Mouse (Mus musculus) forebrain, postnatal 0 days (tissue): ENCODE measurements around the gene Cyp4a32. TPM values are rescaled to one million over a fixed set of nuclear protein-coding genes. Genes with fewer than 3 reads are reported as not detected.

Source experiments
- ATAC-seq: fragments of 200-750 bp; cut with Nextera tagmentation; 2 replicates; pipeline ENCODE4 v1.8.0; 2017; ENCODE audit warnings: mild to moderate bottlenecking, moderate library complexity
- DNase-seq: peaks from one replicate; pipeline ENCODE4 v3.0.0-alpha.2; 2015
- H3K27ac ChIP-seq: fragments of 300-500 bp; sonication (generic); 2 replicates; pipeline ENCODE4 v1.5.1; 2014; ENCODE audit warnings: low read depth, mild to moderate bottlenecking, antibody characterized with exemption, low read length, moderate library complexity, mixed read lengths
- H3K27me3 ChIP-seq: fragments of 300-500 bp; sonication (generic); 2 replicates; pipeline ENCODE4 v1.6.1; 2014; ENCODE audit warnings: mild to moderate bottlenecking, low read length, mixed read lengths; ENCODE audit not compliant: insufficient read depth
- H3K36me3 ChIP-seq: fragments of 300-500 bp; sonication (generic); 2 replicates; pipeline ENCODE4 v1.6.1; 2014; ENCODE audit warnings: mild to moderate bottlenecking, moderate library complexity; ENCODE audit not compliant: insufficient read depth
- H3K4me1 ChIP-seq: fragments of 300-500 bp; sonication (generic); 2 replicates; pipeline ENCODE4 v1.6.1; 2014; ENCODE audit warnings: antibody characterized with exemption; ENCODE audit not compliant: insufficient read depth
- H3K4me2 ChIP-seq: fragments of 300-500 bp; sonication (generic); 2 replicates; pipeline ENCODE4 v1.6.1; 2014; ENCODE audit warnings: low read depth, mild to moderate bottlenecking, moderate library complexity
- H3K4me3 ChIP-seq: fragments of 300-500 bp; sonication (generic); 2 replicates; pipeline ENCODE4 v1.5.1; 2014; ENCODE audit warnings: low read depth, low read length, mixed read lengths
- H3K9ac ChIP-seq: fragments of 300-500 bp; sonication (generic); 2 replicates; pipeline ENCODE4 v1.6.1; 2014; ENCODE audit warnings: mild to moderate bottlenecking
- H3K9me3 ChIP-seq: fragments of 300-500 bp; sonication (generic); 2 replicates; pipeline ENCODE4 v1.6.1; 2016; ENCODE audit warnings: low read length
- CTCF ChIP-seq: sonication (generic); IDR thresholded peaks from 2 replicates; pipeline ENCODE4 v1.5.1; 2016; ENCODE audit warnings: antibody characterized with exemption, control low read depth, low read depth
- WGBS: fragments of 180-500 bp; shearing (Covaris S2); extraction: QIAGEN DNeasy Blood & Tissue Kit; methylation state at CpG from one replicate; pipeline ENCODE4 v1.1.7; 2014; 5-methylcytosine and 5-hydroxymethylcytosine counted together
- polyA plus RNA-seq: library from polyadenylated mRNA; unstranded; fragments of >200 nt; fragmentation: Nextera tagmentation; extraction: Ambion mirVana; gene quantifications from 2 replicates; pipeline ENCODE4 v1.2.1, GENCODE M21; 2015
- total RNA-seq: library from RNA; depleted of rRNA; stranded (reverse); fragments of >200 nt; gene quantifications from 2 replicates; pipeline ENCODE4 v1.2.3, GENCODE M21; 2014; rRNA removed

Gene Cyp4a32
- total and polyA plus RNA-seq, 2 experiments from 2014 or later = not detected

- H3K4me2 ChIP-seq = peak overlapping the region; percentile 92
- ATAC-seq = peak; percentile 91
- H3K27me3 ChIP-seq = no peaks in the 10 kb centered on the region
- no peaks in the 10 kb centered on the region for H3K36me3 ChIP-seq
- peak overlapping the region; percentile 48 for H3K4me3 ChIP-seq
- DNase-seq = peak; percentile 49
- H3K4me1 ChIP-seq = no peaks in the 10 kb centered on the region
- no peak overlapping the region for H3K27ac ChIP-seq
- 0 out of 2 replicates have a peak, but pooled peaks cover 4% of the 10 kb centered on the region for H3K9me3 ChIP-seq
- WGBS = 5% methylated on average over 33 of the region's 34 CpGs
- H3K9ac ChIP-seq = peak overlapping the region; percentile 69
- no peak for TF ChIP-seq CTCF
These were observed 56.5 kb downstream of the Cyp4a32 start for GRCm38 (mm10) chr4:115657104-115657866.

GRCm38 (mm10) chr4:115657867-115658249, 57.1 kb downstream of the Cyp4a32 start:
- H3K4me2 ChIP-seq = peak overlapping the region; percentile 92
- H3K9ac ChIP-seq = 0 out of 2 replicates have a peak overlapping the region, but pooled peaks have one; percentile 69
- no peaks in the 10 kb centered on the region for H3K4me1 ChIP-seq
- no peaks in the 10 kb centered on the region for H3K27me3 ChIP-seq
- DNase-seq (no peak), ATAC-seq (no peak)
- H3K9me3 ChIP-seq = 0 out of 2 replicates have a peak, but pooled peaks cover 4% of the 10 kb centered on the region
- H3K27ac ChIP-seq = no peak overlapping the region
- H3K36me3 ChIP-seq = no peaks in the 10 kb centered on the region
- H3K4me3 ChIP-seq = peak overlapping the region; percentile 48
- no peak for TF ChIP-seq CTCF

DNA sequence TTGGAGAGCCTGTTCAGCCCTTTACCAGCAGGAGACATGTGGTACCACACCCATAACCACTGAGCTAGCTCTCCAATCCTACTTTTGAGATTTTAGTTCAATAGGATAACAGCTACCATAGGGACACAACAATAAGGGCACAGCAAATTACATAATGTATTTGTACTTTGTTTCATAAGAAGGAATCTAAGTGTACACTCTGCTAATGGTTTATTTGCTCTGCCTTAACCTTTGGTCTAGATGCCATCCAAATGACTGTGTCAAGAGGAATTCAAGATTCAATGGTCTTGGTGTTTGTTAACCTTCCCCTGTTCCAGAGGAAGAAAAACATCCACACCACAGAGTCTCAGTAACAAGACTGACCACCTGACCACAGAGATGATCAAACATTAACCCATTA, 58.4 kb downstream of the Cyp4a32 start:
- Histone ChIP-seq H3K36me3 (no peaks in the 10 kb centered on the region), H3K9ac (no peak overlapping the region)
- ATAC-seq = no peak

More for the DNA sequence above, 58.4 kb downstream of the Cyp4a32 start:
- no peak for TF ChIP-seq CTCF
- H3K27ac ChIP-seq = no peak overlapping the region
- H3K9me3 ChIP-seq = 0 out of 2 replicates have a peak, but pooled peaks cover 3% of the 10 kb centered on the region
- H3K4me1 ChIP-seq = no peaks in the 10 kb centered on the region
- DNase-seq = no peak
- H3K27me3 ChIP-seq = no peaks in the 10 kb centered on the region
- H3K4me2 ChIP-seq = no peak overlapping the region
- no peak overlapping the region for H3K4me3 ChIP-seq

Other genes starting within 250 kb of the Cyp4a32 start
- gene Cyp4a12b, start 189.3 kb upstream of the Cyp4a32 start, total RNA-seq = not detected in 2 replicates
- gene Cyp4a12b, start 189.3 kb upstream of the Cyp4a32 start, polyA plus RNA-seq = not detected in 2 replicates
- gene Cyp4a30b, start 148.4 kb upstream of the Cyp4a32 start, total RNA-seq = not detected in 2 replicates
- not detected in 2 replicates for gene Cyp4a30b, start 148.4 kb upstream of the Cyp4a32 start, polyA plus RNA-seq
- gene Cyp4a14, start 104.8 kb upstream of the Cyp4a32 start, total RNA-seq = not detected in 2 replicates
- gene Cyp4a14, start 104.8 kb upstream of the Cyp4a32 start, polyA plus RNA-seq = not detected in 2 replicates
- gene Cyp4a10, start 82.7 kb upstream of the Cyp4a32 start, total RNA-seq = not detected in 2 replicates
- not detected in 2 replicates for gene Cyp4a10, start 82.7 kb upstream of the Cyp4a32 start, polyA plus RNA-seq
- not detected in 2 replicates for gene Cyp4a31, start 37.3 kb upstream of the Cyp4a32 start, total RNA-seq
- not detected in 2 replicates for gene Cyp4a31, start 37.3 kb upstream of the Cyp4a32 start, polyA plus RNA-seq
- gene Cyp4b1, start 46.8 kb downstream of the Cyp4a32 start, total RNA-seq = 0.77 and 1.7 TPM in 2 replicates
- 1.2 and 1.8 TPM in 2 replicates for gene Cyp4b1, start 46.8 kb downstream of the Cyp4a32 start, polyA plus RNA-seq
- 12.0 and 14.9 TPM in 2 replicates for gene Efcab14, start 136.8 kb downstream of the Cyp4a32 start, total RNA-seq
- 9.1 and 14.6 TPM in 2 replicates for gene Efcab14, start 136.8 kb downstream of the Cyp4a32 start, polyA plus RNA-seq
- 0.95 TPM in 1 of 2 replicates, not detected in the other for gene Tex38, start 180.0 kb downstream of the Cyp4a32 start, total RNA-seq
- gene Tex38, start 180.0 kb downstream of the Cyp4a32 start, polyA plus RNA-seq = 0.43 and 0.59 TPM in 2 replicates
- 22.1 and 34.0 TPM in 2 replicates for gene Atpaf1, start 183.8 kb downstream of the Cyp4a32 start, total RNA-seq
- gene Atpaf1, start 183.8 kb downstream of the Cyp4a32 start, polyA plus RNA-seq = 28.0 and 40.9 TPM in 2 replicates
- 3.0 and 9.0 TPM in 2 replicates for gene Mob3c, start 227.1 kb downstream of the Cyp4a32 start, total RNA-seq
- gene Mob3c, start 227.1 kb downstream of the Cyp4a32 start, polyA plus RNA-seq = 1.6 and 3.0 TPM in 2 replicates
- gene Mknk1, start 238.2 kb downstream of the Cyp4a32 start, total RNA-seq = 18.9 and 19.8 TPM in 2 replicates
- gene Mknk1, start 238.2 kb downstream of the Cyp4a32 start, polyA plus RNA-seq = 22.8 and 24.3 TPM in 2 replicates